Mouse (Mus musculus) liver, embryonic 15.5 days (tissue): ENCODE measurements around the gene Ankrd12. TPM values are rescaled to one million over a fixed set of nuclear protein-coding genes. Genes with fewer than 3 reads are reported as not detected.
A peak's percentile ranks its signal among the peaks of the same experiment; 100 is the strongest.

Experiments used
- ATAC-seq: fragments of 200-750 bp; cut with Nextera tagmentation; 2 replicates; pipeline ENCODE4 v1.8.0; 2017; ENCODE audit warnings: moderate number of reproducible peaks, mild to moderate bottlenecking, moderate library complexity; ENCODE audit not compliant: insufficient read depth
- H3K27ac ChIP-seq: fragments of 300-500 bp; sonication (generic); replicated peaks from 2 replicates; pipeline ENCODE4 v1.5.1; 2015; ENCODE audit warnings: mild to moderate bottlenecking, inconsistent platforms
- H3K27me3 ChIP-seq: fragments of 300-500 bp; sonication (generic); 2 replicates; pipeline ENCODE4 v1.6.1; 2015; ENCODE audit warnings: mild to moderate bottlenecking, inconsistent platforms
- H3K36me3 ChIP-seq: fragments of 300-500 bp; sonication (generic); replicated peaks from 2 replicates; pipeline ENCODE4 v1.6.1; 2015; ENCODE audit warnings: moderate library complexity, mild to moderate bottlenecking, inconsistent platforms
- H3K4me1 ChIP-seq: fragments of 300-500 bp; sonication (generic); replicated peaks from 2 replicates; pipeline ENCODE4 v1.6.1; 2015; ENCODE audit warnings: inconsistent platforms
- H3K4me2 ChIP-seq: fragments of 300-500 bp; sonication (generic); 2 replicates; pipeline ENCODE4 v1.6.1; 2015; ENCODE audit warnings: moderate library complexity, mild to moderate bottlenecking, inconsistent platforms
- H3K4me3 ChIP-seq: fragments of 300-500 bp; sonication (generic); replicated peaks from 2 replicates; pipeline ENCODE4 v1.5.1; 2015; ENCODE audit warnings: mild to moderate bottlenecking, inconsistent platforms
- H3K9ac ChIP-seq: fragments of 300-500 bp; sonication (generic); 2 replicates; pipeline ENCODE4 v1.6.1; 2015; ENCODE audit warnings: moderate library complexity, mild to moderate bottlenecking, inconsistent platforms
- H3K9me3 ChIP-seq: fragments of 300-500 bp; sonication (generic); replicated peaks from 2 replicates; pipeline ENCODE4 v1.6.1; 2016; ENCODE audit warnings: inconsistent platforms
- WGBS: fragments of 180-500 bp; shearing (Covaris S2); methylation state at CpG from one replicate; pipeline ENCODE4 v1.1.7; 2015; ENCODE audit warnings: mixed read lengths; ENCODE audit not compliant: insufficient replicate concordance; 5-methylcytosine and 5-hydroxymethylcytosine counted together
- polyA plus RNA-seq: library from polyadenylated mRNA; unstranded; fragments of >200 nt; fragmentation: Nextera tagmentation; extraction: Ambion mirVana; gene quantifications from 2 replicates; pipeline ENCODE4 v1.2.1, GENCODE M21; 2015

Ankrd12 gene
- polyA plus RNA-seq, 1 experiment from 2014 or later, result 6.8 TPM

DNA sequence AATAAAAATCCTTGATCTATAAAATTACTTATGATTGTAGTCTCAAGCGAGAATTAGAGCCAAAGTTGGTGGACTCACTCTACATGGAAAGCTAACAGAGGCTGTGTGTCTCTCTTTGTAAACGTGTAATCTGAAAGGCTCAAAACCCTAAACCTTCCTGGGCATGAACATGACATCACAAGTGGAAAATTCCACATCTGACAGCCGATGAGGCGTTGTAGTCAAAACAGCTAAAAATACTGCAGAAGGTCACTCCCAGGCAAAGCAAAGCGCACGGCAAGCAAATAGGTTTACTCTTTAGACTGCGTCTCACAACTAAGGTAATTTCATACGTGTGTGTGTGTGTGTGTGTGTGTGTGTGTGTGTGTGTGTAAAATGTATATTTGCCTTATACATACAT is 129.6 kb downstream of the Ankrd12 start:
- 74% methylated on average over 8 of the region's 8 CpGs for WGBS

DNA sequence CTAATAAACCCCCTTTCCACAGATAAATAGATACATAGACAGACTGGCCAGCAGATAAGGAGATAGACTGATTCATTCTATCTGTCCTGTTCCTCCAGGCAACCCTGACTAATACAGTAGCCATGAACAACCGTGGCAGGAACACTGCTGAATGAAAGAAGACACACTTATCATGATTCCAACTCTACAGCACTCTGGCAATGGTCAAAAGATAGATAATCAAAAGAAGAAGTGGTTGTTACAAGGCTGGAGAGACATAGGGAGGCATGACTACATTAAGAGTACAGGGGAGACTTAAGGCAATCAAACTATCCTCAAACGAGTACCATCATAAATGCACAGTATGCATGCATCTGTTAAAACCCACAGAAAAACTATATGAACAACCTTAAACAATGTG is 131.5 kb downstream of the Ankrd12 start:
- ATAC-seq, result no peak

More for the DNA sequence above, 129.6 kb downstream of the Ankrd12 start:
- Histone ChIP-seq H3K27me3 (no peaks in the 10 kb centered on the region), H3K4me3 (no peak overlapping the region), H3K9ac (no peak overlapping the region), H3K4me1 (peaks cover 31% of the 10 kb centered on the region), H3K4me2 (no peak overlapping the region), H3K36me3 (0 out of 2 replicates have a peak, but pooled peaks cover 14% of the 10 kb centered on the region), H3K27ac (no peak overlapping the region), H3K9me3 (no peaks in the 10 kb centered on the region)
- no peak for ATAC-seq

DNA sequence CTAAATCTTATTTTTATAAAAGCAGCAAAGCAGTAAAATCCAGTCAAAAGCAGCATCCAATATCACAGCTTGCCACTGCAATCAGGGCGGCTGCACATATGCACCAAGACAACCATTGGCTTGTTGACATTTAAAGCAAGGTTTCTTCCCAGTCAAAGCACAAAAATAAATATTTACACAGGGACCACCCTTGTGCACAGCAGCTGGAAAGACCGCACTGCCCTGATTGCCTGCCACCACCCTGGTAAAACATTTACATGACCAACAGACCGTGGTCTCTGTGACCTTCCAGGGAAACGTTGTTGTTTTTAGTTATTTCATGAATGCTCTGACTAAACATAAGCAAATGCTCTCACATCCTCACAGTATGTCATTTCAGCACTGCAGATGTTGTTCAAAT is 134.5 kb downstream of the Ankrd12 start:
- Histone ChIP-seq H3K27ac (no peak overlapping the region), H3K4me1 (peaks cover 25% of the 10 kb centered on the region), H3K27me3 (no peaks in the 10 kb centered on the region), H3K9me3 (no peaks in the 10 kb centered on the region), H3K4me3 (no peak overlapping the region), H3K9ac (no peak overlapping the region), H3K36me3 (0 out of 2 replicates have a peak, but pooled peaks cover 8% of the 10 kb centered on the region), H3K4me2 (no peak overlapping the region)
- 68% methylated on average over 4 of the region's 4 CpGs for WGBS
- peak; percentile 34; the same call in 1 of the 2 replicates for ATAC-seq

More for the DNA sequence above, 131.5 kb downstream of the Ankrd12 start:
- no peak overlapping the region for H3K9ac ChIP-seq
- no peak overlapping the region for H3K4me2 ChIP-seq
- peaks cover 29% of the 10 kb centered on the region for H3K4me1 ChIP-seq
- no peak overlapping the region for H3K27ac ChIP-seq
- H3K36me3 ChIP-seq, result 0 out of 2 replicates have a peak, but pooled peaks cover 14% of the 10 kb centered on the region
- 43% methylated on average over 2 of the region's 2 CpGs for WGBS
- H3K4me3 ChIP-seq, result no peak overlapping the region
- no peaks in the 10 kb centered on the region for H3K27me3 ChIP-seq
- H3K9me3 ChIP-seq, result no peaks in the 10 kb centered on the region

DNA sequence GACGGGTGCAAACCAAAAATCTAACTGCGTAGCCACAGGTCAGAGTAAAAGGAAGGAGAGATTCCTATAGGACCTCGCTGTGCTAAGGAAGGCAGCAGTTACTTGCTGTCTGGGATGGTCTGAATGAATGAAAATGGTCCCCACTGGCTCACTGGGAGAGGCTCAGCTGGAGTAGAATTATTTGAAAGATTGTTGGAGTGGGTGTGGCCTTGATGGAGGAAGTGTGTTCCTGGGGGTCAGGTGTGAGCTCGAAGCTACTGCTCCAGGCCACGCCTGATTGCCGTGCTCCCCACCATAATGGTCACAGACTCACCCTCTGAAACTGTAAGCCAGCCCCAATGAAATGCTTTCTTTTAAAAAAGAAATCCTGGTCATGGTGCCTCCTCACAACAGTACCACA is 135.6 kb downstream of the Ankrd12 start:
- Histone ChIP-seq H3K27ac (no peak overlapping the region), H3K4me3 (no peak overlapping the region), H3K36me3 (peaks cover 16% of the 10 kb centered on the region), H3K4me1 (peaks cover 25% of the 10 kb centered on the region), H3K4me2 (no peak overlapping the region), H3K9me3 (no peaks in the 10 kb centered on the region), H3K27me3 (no peaks in the 10 kb centered on the region), H3K9ac (no peak overlapping the region)
- no peak for ATAC-seq
- 70% methylated on average over 6 of the region's 6 CpGs for WGBS

DNA sequence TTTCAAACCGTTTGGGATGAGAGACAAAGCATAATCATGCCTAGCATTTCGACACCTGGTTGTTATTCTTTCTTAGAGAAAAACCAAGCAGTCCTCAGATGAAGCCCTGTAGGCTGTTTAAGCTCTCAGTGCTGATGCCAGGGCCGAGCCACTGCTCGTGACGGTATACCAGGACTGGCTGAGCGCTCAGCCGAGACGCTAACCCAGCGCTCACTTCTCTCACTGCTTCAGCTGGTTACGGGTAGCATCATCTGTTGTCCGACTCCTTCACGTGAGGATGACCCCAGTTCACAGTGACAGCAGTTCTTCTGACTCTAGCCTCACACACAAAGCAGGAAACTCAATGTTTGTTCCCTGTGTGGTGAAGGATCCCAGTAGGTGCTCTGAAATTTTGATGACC is 136.7 kb downstream of the Ankrd12 start:
- ATAC-seq, result no peak
- H3K27ac ChIP-seq, result peak overlapping the region; percentile 48

DNA sequence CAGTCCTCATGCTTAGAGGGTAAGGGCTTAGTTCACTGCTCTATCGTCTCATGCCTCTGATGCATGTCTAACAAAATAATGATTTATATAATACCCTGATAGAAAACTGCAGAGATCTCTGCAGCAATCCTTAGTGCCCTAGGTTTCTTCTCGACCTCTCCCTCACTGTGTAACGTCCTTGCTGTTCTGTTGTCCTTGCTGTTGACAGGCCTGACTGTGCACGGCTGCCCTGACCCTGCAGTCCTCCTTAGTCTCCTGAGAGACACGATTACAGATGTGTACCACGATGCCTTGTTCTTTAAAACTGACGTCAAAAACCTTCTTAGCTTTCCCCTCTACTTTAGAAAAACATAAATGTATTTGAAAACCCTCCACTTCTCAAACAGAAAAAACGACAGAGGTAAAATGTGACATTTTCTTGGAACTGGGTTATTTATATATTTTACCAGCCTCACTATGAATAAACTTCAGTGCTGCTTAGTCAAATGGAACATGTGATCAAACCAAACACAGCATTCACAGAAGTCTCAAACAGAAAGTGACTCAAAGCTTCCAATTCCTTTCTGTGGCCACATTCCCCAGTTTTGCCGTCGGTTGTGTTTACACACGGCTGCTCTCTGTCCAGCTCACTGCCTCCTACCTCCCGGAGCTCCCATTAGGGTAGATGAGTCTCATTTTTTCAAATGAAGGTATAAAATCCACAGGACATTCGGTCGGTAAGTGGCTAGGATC is 137.3 kb downstream of the Ankrd12 start:
- Histone ChIP-seq H3K4me2 (no peak overlapping the region; the same call in 1 of the 2 replicates), H3K27me3 (no peaks in the 10 kb centered on the region), H3K9ac (no peak overlapping the region), H3K4me3 (no peak overlapping the region), H3K36me3 (peaks cover 19% of the 10 kb centered on the region), H3K27ac (peak overlapping the region; percentile 48; the same call in 1 of the 2 replicates), H3K4me1 (peaks cover 22% of the 10 kb centered on the region), H3K9me3 (no peaks in the 10 kb centered on the region)
- ATAC-seq, result peak; percentile 35; the same call in 1 of the 2 replicates
- WGBS, result 66% methylated on average over 14 of the region's 14 CpGs

More for the DNA sequence above, 136.7 kb downstream of the Ankrd12 start:
- H3K4me2 ChIP-seq, result no peak overlapping the region
- H3K9ac ChIP-seq, result no peak overlapping the region
- WGBS, result 72% methylated on average over 12 of the region's 12 CpGs
- no peaks in the 10 kb centered on the region for H3K27me3 ChIP-seq
- H3K4me3 ChIP-seq, result no peak overlapping the region
- H3K4me1 ChIP-seq, result peaks cover 24% of the 10 kb centered on the region
- H3K36me3 ChIP-seq, result peaks cover 19% of the 10 kb centered on the region
- no peaks in the 10 kb centered on the region for H3K9me3 ChIP-seq

DNA sequence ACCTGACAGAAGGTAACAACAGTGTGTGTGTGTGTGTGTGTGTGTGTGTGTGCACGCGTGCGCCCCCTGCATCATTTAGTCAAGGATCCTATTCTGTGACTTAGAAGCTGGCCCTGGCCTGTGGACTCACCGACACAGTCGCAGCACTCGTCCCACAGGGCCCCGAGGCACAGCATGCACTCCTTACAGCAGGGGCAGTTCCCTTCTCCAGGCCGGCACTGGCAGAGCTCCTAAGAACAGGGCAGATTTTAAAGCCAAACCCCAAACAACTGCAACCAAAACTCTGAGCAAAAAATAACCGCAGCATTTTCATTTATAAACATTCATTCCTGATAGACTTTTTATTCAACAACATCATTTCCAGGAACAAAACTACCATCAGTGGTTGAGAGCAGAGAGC is 139.2 kb downstream of the Ankrd12 start:
- H3K4me2 ChIP-seq, result no peak overlapping the region
- H3K27ac ChIP-seq, result no peak overlapping the region
- no peaks in the 10 kb centered on the region for H3K27me3 ChIP-seq
- peaks cover 22% of the 10 kb centered on the region for H3K4me1 ChIP-seq
- no peaks in the 10 kb centered on the region for H3K9me3 ChIP-seq
- H3K36me3 ChIP-seq, result peaks cover 26% of the 10 kb centered on the region
- 85% methylated on average over 9 of the region's 9 CpGs for WGBS
- H3K4me3 ChIP-seq, result no peak overlapping the region
- H3K9ac ChIP-seq, result no peak overlapping the region
- ATAC-seq, result no peak

DNA sequence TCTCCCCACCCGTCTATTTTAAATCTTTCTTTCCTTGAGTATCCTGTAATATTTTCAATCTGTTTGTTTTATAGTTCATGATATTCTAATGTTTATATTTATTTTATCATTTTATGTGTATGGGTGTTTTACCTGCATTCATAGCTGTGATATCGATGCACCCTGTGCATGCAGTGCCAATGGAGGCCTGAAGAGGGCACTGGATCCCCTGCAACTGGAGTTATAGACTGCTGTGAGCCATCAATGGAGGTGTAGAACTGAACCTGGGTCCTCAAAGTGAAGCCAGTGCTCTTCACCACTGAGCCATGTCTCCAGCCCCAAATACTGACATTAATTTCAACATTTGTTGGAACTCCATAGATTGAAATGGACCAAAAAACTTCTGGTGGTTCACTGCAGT is 143.1 kb downstream of the Ankrd12 start:
- 75% methylated on average over 2 of the region's 2 CpGs for WGBS

DNA sequence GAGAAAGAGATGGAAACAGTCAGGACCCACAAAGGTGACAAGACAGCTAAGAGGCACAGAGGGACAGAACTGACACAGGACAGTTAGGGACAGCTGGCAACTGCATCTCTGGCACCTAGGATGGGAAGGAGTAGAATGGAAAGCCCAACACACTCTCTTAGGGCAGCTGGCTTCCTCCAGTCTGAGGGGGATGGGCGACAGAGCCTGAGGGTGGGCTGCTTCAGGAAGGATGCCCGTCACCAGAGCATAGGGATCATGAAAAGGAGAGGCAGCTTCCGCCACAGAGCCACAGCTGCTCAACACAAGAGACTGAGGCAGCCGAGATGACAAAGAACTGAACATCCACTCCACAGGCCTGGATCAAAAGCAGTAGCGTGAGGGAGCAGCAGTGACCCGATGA is 145.4 kb downstream of the Ankrd12 start:
- no peak overlapping the region for H3K4me3 ChIP-seq
- no peak for ATAC-seq
- no peaks in the 10 kb centered on the region for H3K9me3 ChIP-seq
- H3K27ac ChIP-seq, result no peak overlapping the region
- peaks cover 21% of the 10 kb centered on the region for H3K36me3 ChIP-seq
- H3K27me3 ChIP-seq, result no peaks in the 10 kb centered on the region
- H3K9ac ChIP-seq, result no peak overlapping the region
- H3K4me2 ChIP-seq, result no peak overlapping the region
- WGBS, result 66% methylated on average over 6 of the region's 6 CpGs
- H3K4me1 ChIP-seq, result peaks cover 9% of the 10 kb centered on the region

More for the DNA sequence above, 143.1 kb downstream of the Ankrd12 start:
- no peak for ATAC-seq
- Histone ChIP-seq H3K27ac (no peak overlapping the region), H3K27me3 (no peaks in the 10 kb centered on the region), H3K36me3 (peaks cover 33% of the 10 kb centered on the region), H3K9me3 (no peaks in the 10 kb centered on the region), H3K4me1 (peaks cover 9% of the 10 kb centered on the region), H3K4me2 (no peak overlapping the region), H3K9ac (no peak overlapping the region), H3K4me3 (no peak overlapping the region)

DNA sequence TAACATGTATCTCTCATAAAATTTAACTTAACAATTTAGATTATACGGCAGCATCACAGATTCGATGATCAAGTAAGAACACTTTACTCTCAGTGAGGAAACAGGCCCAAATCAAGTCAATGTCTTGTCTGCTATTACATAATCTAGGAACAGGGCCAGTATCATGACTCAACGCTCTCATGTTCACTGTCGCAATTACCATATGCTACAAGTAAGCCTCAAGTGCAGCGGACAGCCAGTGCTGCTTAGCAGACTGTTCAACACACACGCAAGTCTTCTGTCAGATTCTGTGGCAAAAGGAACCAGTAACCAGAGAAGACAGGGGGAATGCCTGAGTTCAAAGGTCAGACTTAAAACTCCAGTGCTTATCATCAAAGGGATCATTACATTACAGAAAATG is 145.9 kb downstream of the Ankrd12 start:
- WGBS, result 67% methylated on average over 6 of the region's 6 CpGs
- no peak for ATAC-seq

DNA sequence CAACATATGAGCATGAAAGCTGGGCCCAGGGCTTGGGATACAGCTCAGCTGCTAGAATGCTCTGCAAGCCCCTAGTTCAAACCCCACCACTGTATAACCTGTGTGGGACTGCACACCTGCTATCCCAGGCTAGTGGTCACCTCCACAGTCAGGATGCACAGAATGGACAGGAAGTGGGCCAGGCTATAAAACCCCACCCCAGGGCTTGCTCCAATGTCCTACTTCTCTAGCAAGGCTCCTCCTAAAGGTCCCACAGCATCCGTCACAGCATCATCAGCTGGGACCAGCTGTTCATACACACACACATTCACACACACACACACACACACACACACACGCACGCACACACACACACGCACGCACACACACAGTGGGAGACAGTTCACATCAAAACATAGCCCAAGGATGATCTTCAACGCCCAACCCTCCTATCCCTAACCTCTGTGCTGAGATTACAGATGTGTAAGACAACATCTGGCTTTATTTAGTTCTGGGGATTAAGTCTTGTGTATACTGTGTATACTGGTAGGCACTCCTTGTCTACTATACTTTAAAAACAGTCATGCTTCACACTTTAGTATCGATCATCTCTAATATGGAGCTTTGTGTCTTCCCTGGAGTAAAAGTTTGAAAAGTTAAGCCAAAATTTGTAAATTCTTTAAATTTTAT is 146.6 kb downstream of the Ankrd12 start:
- no peak for ATAC-seq
- no peak overlapping the region for H3K4me2 ChIP-seq
- no peak overlapping the region for H3K9ac ChIP-seq
- no peak overlapping the region for H3K4me3 ChIP-seq
- H3K36me3 ChIP-seq, result peaks cover 22% of the 10 kb centered on the region
- H3K27me3 ChIP-seq, result no peaks in the 10 kb centered on the region
- no peaks in the 10 kb centered on the region for H3K9me3 ChIP-seq
- no peak overlapping the region for H3K27ac ChIP-seq
- H3K4me1 ChIP-seq, result peaks cover 9% of the 10 kb centered on the region
- 82% methylated on average over 7 of the region's 7 CpGs for WGBS

More for the DNA sequence above, 145.9 kb downstream of the Ankrd12 start:
- Histone ChIP-seq H3K9ac (no peak overlapping the region), H3K27ac (no peak overlapping the region), H3K4me2 (no peak overlapping the region), H3K36me3 (peaks cover 21% of the 10 kb centered on the region), H3K27me3 (no peaks in the 10 kb centered on the region), H3K4me3 (no peak overlapping the region), H3K4me1 (peaks cover 9% of the 10 kb centered on the region), H3K9me3 (no peaks in the 10 kb centered on the region)
